Mouse (Mus musculus): ENCODE results near the gene Igf1r.

- TF ChIP-seq CTCF (IDR thresholded peaks at IDR 0.05; ENCODE audit: extremely low read depth, insufficient read depth, insufficient read length, insufficient replicate concordance) (no peak), POLR2A (IDR thresholded peaks at IDR 0.05; ENCODE audit: low read depth, low read length) (no peak)
Observed at GRCm38 (mm10) chr7:68026076-68026475, 73.4 kb downstream of the Igf1r start.

Data from spleen, adult 2 months (tissue).